Mouse (Mus musculus) thymus, adult 2 months (tissue): Measurements from ENCODE around the gene Ndst4.

Experiments
- CTCF ChIP-seq: fragments of 200-500 bp; IDR thresholded peaks from 2 replicates; pipeline ENCODE4 v1.5.1; 2012; ENCODE audit warnings: mild to moderate bottlenecking, control low read depth, low read length, moderate library complexity, borderline replicate concordance; ENCODE audit not compliant: control insufficient read depth, poor library complexity, insufficient read depth; ENCODE audit errors: extremely low read depth
- POLR2A ChIP-seq: fragments of 200-500 bp; IDR thresholded peaks from 2 replicates; pipeline ENCODE4 v1.6.1; 2012; ENCODE audit warnings: mild to moderate bottlenecking, low read length, control low read depth, moderate library complexity; ENCODE audit not compliant: control insufficient read depth, poor library complexity, insufficient read depth; ENCODE audit errors: extremely low read depth

DNA sequence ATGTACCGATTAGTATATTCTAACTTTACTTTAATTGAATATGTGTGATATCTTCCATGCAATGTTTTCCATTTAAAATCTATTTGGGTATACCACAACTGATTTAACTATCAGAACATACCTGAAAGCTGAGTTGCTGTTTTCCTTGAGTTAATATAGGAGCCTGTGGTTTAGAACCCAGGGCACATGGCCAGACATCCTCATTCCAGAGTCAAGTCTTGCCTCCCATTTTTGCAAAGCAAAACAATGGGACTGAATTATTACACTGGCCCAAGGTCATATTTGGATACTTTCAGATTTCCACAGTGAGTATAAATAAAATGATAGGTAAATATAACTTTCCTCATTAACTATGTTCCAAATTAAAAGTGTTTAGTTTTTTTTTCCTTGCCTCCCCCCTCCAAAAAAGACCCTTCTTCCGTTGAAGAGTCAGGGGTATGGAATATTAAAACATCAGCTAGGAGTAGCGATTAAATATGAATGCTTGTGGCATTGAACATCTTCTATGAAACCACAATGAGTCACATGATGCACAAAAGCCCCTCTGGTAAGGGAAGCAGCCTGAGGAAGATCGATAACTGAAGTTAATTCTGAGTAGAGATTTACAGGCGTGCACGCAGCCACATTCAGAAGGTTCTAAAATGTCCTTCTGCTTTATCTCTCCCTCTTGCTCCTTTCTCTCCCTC is 271.5 kb downstream of the Ndst4 start:
- TF ChIP-seq POLR2A (no peak), CTCF (no peak)
